Mouse (Mus musculus): Measurements from ENCODE around the gene Fam129a. TPM values are rescaled to one million over a fixed set of nuclear protein-coding genes. Genes with fewer than 3 reads are reported as not detected.
"Not testable (repeated sequence)": the region's sequence is repeated elsewhere in the genome, so short reads cannot be mapped to it uniquely, and the experiment has no call there.

Fam129a gene
- polyA plus RNA-seq, 1 experiment, result 19.9 TPM

DNA sequence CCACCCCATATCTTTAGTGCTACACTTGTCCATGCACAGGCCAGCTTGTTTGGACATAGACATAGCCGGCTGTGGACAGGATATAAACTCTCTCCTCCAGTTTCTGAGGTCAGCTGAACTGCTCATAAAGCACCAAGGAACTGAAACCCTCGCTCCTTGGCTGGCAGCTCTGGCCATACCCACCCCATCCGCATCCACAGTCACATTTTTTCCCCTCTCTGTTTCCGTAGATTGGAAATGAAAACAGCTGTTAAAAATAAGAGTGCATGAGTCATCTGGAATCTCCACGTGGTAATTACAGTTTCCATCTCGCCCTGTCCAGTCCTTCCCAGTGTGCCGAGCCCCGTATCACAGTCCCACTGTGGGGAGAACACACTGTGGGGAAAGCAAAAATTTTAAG lies 115.7 kb downstream of the Fam129a start:
- Histone ChIP-seq H3K4me1 (ENCODE audit: control insufficient read depth, insufficient read depth, low read length) (peaks cover 3% of the 10 kb centered on the region), H3K9me3 (replicated peaks; ENCODE audit: control insufficient read depth, insufficient read depth, low read length, poor library complexity, severe bottlenecking) (no peaks in the 10 kb centered on the region), H3K27me3 (ENCODE audit: control insufficient read depth, insufficient read depth, low read length, poor library complexity, severe bottlenecking) (no peaks in the 10 kb centered on the region), H3K36me3 (ENCODE audit: control insufficient read depth, insufficient read depth, low read length, poor library complexity, severe bottlenecking) (peaks cover 5% of the 10 kb centered on the region; the same call in 1 of the 2 replicates), H3K9ac (ENCODE audit: low read depth, poor library complexity, severe bottlenecking) (no peak overlapping the region), H3K4me3 (ENCODE audit: low read depth, low read length) (no peak overlapping the region), H3K27ac (ENCODE audit: insufficient read depth, low read length) (no peak overlapping the region)
- no peak for TF ChIP-seq POLR2A (IDR thresholded peaks at IDR 0.05; ENCODE audit: insufficient read depth, low read length)
- no peak for TF ChIP-seq CTCF (IDR thresholded peaks at IDR 0.05; ENCODE audit: low read depth, low read length)
- TF ChIP-seq EP300 (IDR thresholded peaks at IDR 0.05; ENCODE audit: insufficient read depth, low read depth, low read length), result no peak

DNA sequence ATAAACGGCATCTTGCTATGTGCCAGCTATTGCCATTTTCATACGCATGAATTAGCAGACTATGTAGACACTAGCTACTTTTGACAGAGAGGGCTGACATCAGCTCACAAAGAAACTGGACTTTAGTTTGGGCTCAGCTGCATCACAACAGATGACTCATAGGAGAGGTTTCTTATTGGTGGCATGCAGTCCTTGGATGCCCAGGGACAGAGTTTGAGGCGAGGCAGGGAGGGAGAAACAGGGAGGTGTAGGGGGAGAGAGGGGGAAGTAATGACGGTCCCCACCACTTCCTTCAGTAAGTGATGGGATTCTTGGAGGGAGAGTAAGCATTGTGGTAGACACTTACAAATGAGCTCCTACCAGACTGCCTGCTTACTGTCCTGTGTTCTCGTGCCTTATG lies 118.0 kb downstream of the Fam129a start:
- Histone ChIP-seq H3K9ac (ENCODE audit: low read depth, poor library complexity, severe bottlenecking) (no peak overlapping the region), H3K9me3 (replicated peaks; ENCODE audit: control insufficient read depth, insufficient read depth, low read length, poor library complexity, severe bottlenecking) (no peaks in the 10 kb centered on the region), H3K27me3 (ENCODE audit: control insufficient read depth, insufficient read depth, low read length, poor library complexity, severe bottlenecking) (no peaks in the 10 kb centered on the region), H3K4me3 (ENCODE audit: low read depth, low read length) (no peak overlapping the region), H3K27ac (ENCODE audit: insufficient read depth, low read length) (no peak overlapping the region), H3K36me3 (ENCODE audit: control insufficient read depth, insufficient read depth, low read length, poor library complexity, severe bottlenecking) (peaks cover 5% of the 10 kb centered on the region; the same call in 1 of the 2 replicates), H3K4me1 (ENCODE audit: control insufficient read depth, insufficient read depth, low read length) (peaks cover 3% of the 10 kb centered on the region)
- no peak for TF ChIP-seq POLR2A (IDR thresholded peaks at IDR 0.05; ENCODE audit: insufficient read depth, low read length)
- TF ChIP-seq EP300 (IDR thresholded peaks at IDR 0.05; ENCODE audit: insufficient read depth, low read depth, low read length), result no peak
- TF ChIP-seq CTCF (IDR thresholded peaks at IDR 0.05; ENCODE audit: low read depth, low read length), result no peak

DNA sequence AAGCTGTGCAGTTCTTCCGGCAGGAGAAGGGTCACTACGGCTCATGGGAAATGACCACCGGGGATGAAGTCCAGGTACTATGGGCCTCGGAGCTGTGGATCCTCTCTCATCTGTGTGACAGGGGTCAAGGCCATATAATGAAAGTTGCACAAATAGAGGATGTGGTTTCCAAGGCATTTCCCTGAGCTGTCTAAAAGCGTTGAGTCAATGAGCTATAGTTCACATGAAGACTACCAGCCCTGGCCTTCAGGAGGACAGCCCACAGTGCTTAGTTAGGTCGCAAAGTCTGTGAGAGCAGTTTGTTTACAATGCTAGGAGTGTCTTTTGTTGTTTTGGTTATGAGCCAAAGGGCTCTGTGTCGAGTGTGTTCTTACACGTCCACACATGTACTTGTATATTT lies 118.6 kb downstream of the Fam129a start:
- Histone ChIP-seq H3K4me3 (ENCODE audit: low read depth, low read length) (no peak overlapping the region), H3K27ac (ENCODE audit: insufficient read depth, low read length) (no peak overlapping the region), H3K4me1 (ENCODE audit: control insufficient read depth, insufficient read depth, low read length) (peaks cover 3% of the 10 kb centered on the region), H3K9ac (ENCODE audit: low read depth, poor library complexity, severe bottlenecking) (no peak overlapping the region), H3K27me3 (ENCODE audit: control insufficient read depth, insufficient read depth, low read length, poor library complexity, severe bottlenecking) (no peaks in the 10 kb centered on the region), H3K36me3 (ENCODE audit: control insufficient read depth, insufficient read depth, low read length, poor library complexity, severe bottlenecking) (peaks cover 5% of the 10 kb centered on the region; the same call in 1 of the 2 replicates), H3K9me3 (replicated peaks; ENCODE audit: control insufficient read depth, insufficient read depth, low read length, poor library complexity, severe bottlenecking) (no peaks in the 10 kb centered on the region)
- TF ChIP-seq CTCF (IDR thresholded peaks at IDR 0.05; ENCODE audit: low read depth, low read length) (no peak), EP300 (IDR thresholded peaks at IDR 0.05; ENCODE audit: insufficient read depth, low read depth, low read length) (no peak), POLR2A (IDR thresholded peaks at IDR 0.05; ENCODE audit: insufficient read depth, low read length) (no peak)

- no peak overlapping the region for H3K27ac ChIP-seq (ENCODE audit: insufficient read depth, low read length)
- no peak overlapping the region for H3K9ac ChIP-seq (ENCODE audit: low read depth, poor library complexity, severe bottlenecking)
- no peaks in the 10 kb centered on the region for H3K9me3 ChIP-seq (replicated peaks; ENCODE audit: control insufficient read depth, insufficient read depth, low read length, poor library complexity, severe bottlenecking)
- H3K36me3 ChIP-seq (ENCODE audit: control insufficient read depth, insufficient read depth, low read length, poor library complexity, severe bottlenecking), result peaks cover 5% of the 10 kb centered on the region; the same call in 1 of the 2 replicates
- H3K4me3 ChIP-seq (ENCODE audit: low read depth, low read length), result no peak overlapping the region
- H3K27me3 ChIP-seq (ENCODE audit: control insufficient read depth, insufficient read depth, low read length, poor library complexity, severe bottlenecking), result no peaks in the 10 kb centered on the region
- H3K4me1 ChIP-seq (ENCODE audit: control insufficient read depth, insufficient read depth, low read length), result peaks cover 3% of the 10 kb centered on the region
- TF ChIP-seq POLR2A (IDR thresholded peaks at IDR 0.05; ENCODE audit: insufficient read depth, low read length), result no peak
- TF ChIP-seq EP300 (IDR thresholded peaks at IDR 0.05; ENCODE audit: insufficient read depth, low read depth, low read length), result no peak
- no peak for TF ChIP-seq CTCF (IDR thresholded peaks at IDR 0.05; ENCODE audit: low read depth, low read length)
Observed at GRCm38 (mm10) chr1:151690061-151690460, 119.1 kb downstream of the Fam129a start.

GRCm38 (mm10) chr1:151690583-151691193 lies 119.7 kb downstream of the Fam129a start:
- H3K27ac ChIP-seq (ENCODE audit: insufficient read depth, low read length), result no peak overlapping the region
- TF ChIP-seq EP300 (IDR thresholded peaks at IDR 0.05; ENCODE audit: insufficient read depth, low read depth, low read length) (no peak), POLR2A (IDR thresholded peaks at IDR 0.05; ENCODE audit: insufficient read depth, low read length) (no peak)

DNA sequence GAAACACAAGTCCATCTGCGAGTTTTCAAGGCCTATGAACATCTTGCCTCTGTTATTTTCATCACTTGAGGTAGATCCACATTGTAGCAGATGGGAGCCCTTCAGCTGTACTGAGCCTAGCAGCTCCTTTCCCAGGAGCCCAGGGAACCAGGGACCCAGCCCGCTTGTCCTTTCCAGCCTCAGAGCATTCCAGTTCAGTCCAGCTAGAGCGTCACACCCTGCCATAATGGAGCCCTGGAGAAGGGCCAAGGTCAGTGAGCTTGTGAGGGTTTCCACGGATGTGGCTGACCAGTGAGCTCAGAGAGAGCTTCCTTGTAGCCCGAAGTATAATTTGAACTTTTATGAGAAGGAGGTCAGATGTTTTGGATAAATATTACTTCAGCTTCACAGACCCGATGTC lies 121.9 kb downstream of the Fam129a start:
- H3K4me3 ChIP-seq (ENCODE audit: low read depth, low read length); H3K27ac ChIP-seq (ENCODE audit: insufficient read depth, low read length); H3K9me3 ChIP-seq (replicated peaks; ENCODE audit: control insufficient read depth, insufficient read depth, low read length, poor library complexity, severe bottlenecking); H3K27me3 ChIP-seq (ENCODE audit: control insufficient read depth, insufficient read depth, low read length, poor library complexity, severe bottlenecking); H3K4me1 ChIP-seq (ENCODE audit: control insufficient read depth, insufficient read depth, low read length); H3K9ac ChIP-seq (ENCODE audit: low read depth, poor library complexity, severe bottlenecking): not testable (repeated sequence)
- peaks cover 12% of the 10 kb centered on the region; the same call in 1 of the 2 replicates for H3K36me3 ChIP-seq (ENCODE audit: control insufficient read depth, insufficient read depth, low read length, poor library complexity, severe bottlenecking)

More at GRCm38 (mm10) chr1:151690583-151691193, 119.7 kb downstream of the Fam129a start:
- Histone ChIP-seq H3K9me3 (replicated peaks; ENCODE audit: control insufficient read depth, insufficient read depth, low read length, poor library complexity, severe bottlenecking) (no peaks in the 10 kb centered on the region), H3K4me1 (ENCODE audit: control insufficient read depth, insufficient read depth, low read length) (peaks cover 3% of the 10 kb centered on the region), H3K36me3 (ENCODE audit: control insufficient read depth, insufficient read depth, low read length, poor library complexity, severe bottlenecking) (peaks cover 5% of the 10 kb centered on the region; the same call in 1 of the 2 replicates), H3K4me3 (ENCODE audit: low read depth, low read length) (no peak overlapping the region), H3K9ac (ENCODE audit: low read depth, poor library complexity, severe bottlenecking) (no peak overlapping the region), H3K27me3 (ENCODE audit: control insufficient read depth, insufficient read depth, low read length, poor library complexity, severe bottlenecking) (no peaks in the 10 kb centered on the region)

Data from ES-Bruce4 (cell line).